Mouse (Mus musculus) spleen, postnatal 0 days (tissue): Measurements from ENCODE around the gene Cdkn2a. TPM values are rescaled to one million over a fixed set of nuclear protein-coding genes. Genes with fewer than 3 reads are reported as not detected.

Source experiments
- polyA plus RNA-seq: library from polyadenylated mRNA; unstranded; fragments of >200 nt; fragmentation: Nextera tagmentation; extraction: Ambion mirVana; gene quantifications from 2 replicates; pipeline ENCODE4 v1.2.1, GENCODE M21; 2015

Cdkn2a gene
- polyA plus RNA-seq = not detected in 2 replicates

DNA sequence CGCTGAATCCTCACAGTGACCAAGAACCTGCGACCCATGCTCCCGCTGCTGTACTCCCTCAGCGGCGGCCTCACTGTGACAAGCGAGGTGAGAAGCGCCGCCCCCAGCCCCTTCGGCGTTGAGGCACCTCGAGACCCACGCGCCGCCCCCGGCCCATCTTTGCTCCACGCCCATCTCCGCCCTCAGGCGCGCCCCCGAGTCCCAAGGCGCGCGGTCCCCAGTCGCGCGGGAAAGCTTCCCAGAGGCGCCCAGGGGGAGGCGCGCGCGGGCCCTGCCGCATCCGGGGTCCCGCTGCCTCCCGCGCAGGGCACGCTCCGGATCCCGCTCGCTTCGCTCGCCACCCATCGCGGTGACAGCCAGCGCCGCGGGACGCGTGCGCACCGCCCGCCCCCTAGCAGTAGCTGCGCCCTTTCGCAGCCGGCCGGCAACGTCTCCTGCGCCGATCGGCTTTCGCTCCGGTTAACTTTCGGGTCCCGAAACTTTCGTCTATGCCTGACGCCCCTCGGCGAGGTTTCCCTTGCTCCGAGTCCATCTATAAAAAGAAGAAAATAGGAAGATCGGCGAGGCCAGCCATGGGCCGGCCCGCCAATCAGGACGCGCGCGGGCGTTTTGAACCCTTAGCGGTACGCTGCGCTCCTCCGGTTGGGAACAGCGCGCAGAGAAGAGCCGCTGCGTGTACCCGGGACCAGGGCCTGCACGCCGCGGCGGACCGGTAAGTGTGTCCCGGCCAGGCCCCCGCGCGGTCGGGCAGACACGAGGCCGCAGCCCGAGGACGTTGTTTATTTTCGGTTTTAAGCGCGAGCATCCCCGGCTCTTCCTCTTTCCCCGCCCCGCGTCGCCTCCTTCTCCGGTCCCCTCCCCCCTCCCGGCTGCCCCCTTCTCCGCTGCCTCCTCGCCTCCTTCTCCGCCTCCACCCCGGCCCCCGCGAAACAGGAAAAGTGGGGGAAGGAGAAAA lies at the start of gene Cdkn2a:
Gene Cdkn2a (minus strand): TSS at position 168 of the 955 bp plus-strand sequence.

DNA sequence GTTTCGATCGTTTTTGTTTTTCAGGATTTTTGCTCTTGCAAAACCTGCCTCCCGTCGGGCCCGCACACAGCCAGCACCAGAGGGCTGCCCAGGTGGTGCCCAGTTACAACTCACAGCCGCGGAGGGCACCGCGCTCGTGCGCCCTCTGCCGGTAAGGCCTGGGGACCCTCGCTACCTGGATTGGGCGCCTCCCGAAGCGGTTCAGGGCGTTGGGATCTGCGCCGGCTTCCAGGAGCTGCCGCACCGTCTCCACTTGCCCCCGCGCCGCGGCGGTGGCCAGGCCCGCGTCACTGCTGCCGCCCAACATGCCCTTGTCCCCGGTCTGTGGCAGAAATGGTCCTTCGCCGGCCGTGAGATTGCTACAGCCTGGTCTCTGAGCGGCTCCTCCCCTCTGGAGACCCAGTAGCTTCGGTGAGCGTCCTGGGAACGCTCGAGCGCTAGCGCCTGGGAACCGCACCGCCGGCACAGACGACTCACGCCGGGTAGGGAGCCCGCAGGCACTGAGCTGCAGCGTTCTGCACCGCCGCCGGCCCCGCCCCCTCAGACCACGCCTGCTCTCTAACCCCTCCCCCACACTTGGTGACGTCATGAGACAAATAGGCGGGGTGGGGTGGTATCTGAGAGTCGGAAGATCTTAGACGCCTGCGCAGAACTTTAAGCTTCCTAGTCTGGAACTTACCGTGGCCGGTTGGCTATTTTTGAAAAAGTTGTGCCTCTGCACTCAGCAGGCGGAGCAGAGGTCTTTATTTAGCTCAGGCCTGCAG lies 16.2 kb upstream of the Cdkn2a start, which contains the start of gene Cdkn2b:
Gene Cdkn2b (minus strand): TSS at position 549 of the 764 bp plus-strand sequence.

Other genes with a start within 250 kb of the Cdkn2a start
- 23.4 and 25.2 TPM in 2 replicates for gene Mtap, start 157.5 kb downstream of the Cdkn2a start, polyA plus RNA-seq
- 0.19 TPM in 1 of 2 replicates, not detected in the other for gene Cdkn2b, start 16.4 kb upstream of the Cdkn2a start, polyA plus RNA-seq